9 mouse cellular contexts compared by ENCODE assay signal in genomic region chr19:27066449-27067181, GRCm38 (mm10).
A peak's percentile ranks its signal among the peaks of the same experiment; 100 is the strongest.
DNase-seq lines count a peak whose midpoint lies in the region; ATAC-seq lines count a peak whose summit lies in the region.
"Had no signal": no experiment of that assay in that cellular context is flagged by ENCODE, and none has a peak within 500 bp of the region (broad histone marks: within the 10 kb centered on the region; RNA-seq: fewer than 3 reads in every experiment).

No protein-coding gene starts in this region.

- peak overlapping the region; percentile 41 for H3K4me2 ChIP-seq in embryonic facial prominence, embryonic 13.5 days
- H3K4me2 ChIP-seq in neural tube, embryonic 11.5 days (ENCODE audit: low read depth), result no peak overlapping the region

- no peak overlapping the region for H3K4me3 ChIP-seq in embryonic facial prominence, embryonic 13.5 days
- no peak overlapping the region for H3K4me3 ChIP-seq in embryonic facial prominence, embryonic 10.5 days
- H3K4me3 ChIP-seq in neural tube, embryonic 11.5 days (ENCODE audit: low read depth, low read length), result no peak overlapping the region

- no peak for DNase-seq in embryonic facial prominence, embryonic 10.5 days (ENCODE audit: low spot score)
- DNase-seq in neural tube, embryonic 11.5 days (ENCODE audit: low spot score), result peak; percentile 16
- DNase-seq in neural tube, embryonic 10.5 days (ENCODE audit: extremely low spot score, low spot score), result no peak
- peak; percentile 77 for DNase-seq in heart, postnatal 4 days
- peak; percentile 91 to 93 for DNase-seq in left cerebral cortex, postnatal 14 days (ENCODE audit: low spot score in 2 of 2)
- DNase-seq in retina, postnatal 1 day, result peak; percentile 83
- no peak for DNase-seq in thymus, postnatal 0 days (ENCODE audit: low spot score)

- no peaks in the 10 kb centered on the region for H3K27me3 ChIP-seq in embryonic facial prominence, embryonic 13.5 days
- H3K27me3 ChIP-seq in embryonic facial prominence, embryonic 10.5 days (replicated peaks; ENCODE audit: low read depth, poor library complexity, severe bottlenecking), result no peaks in the 10 kb centered on the region
- no peaks in the 10 kb centered on the region for H3K27me3 ChIP-seq in neural tube, embryonic 11.5 days (ENCODE audit: control insufficient read depth, insufficient read depth, low read length)

- peak overlapping the region; percentile 66 for H3K27ac ChIP-seq in embryonic facial prominence, embryonic 13.5 days
- H3K27ac ChIP-seq in embryonic facial prominence, embryonic 10.5 days (replicated peaks), result no peak overlapping the region
- H3K27ac ChIP-seq in neural tube, embryonic 11.5 days (ENCODE audit: low read depth, low read length), result no peak overlapping the region
- H3K27ac ChIP-seq: macrophage had no signal

- H3K9me3 ChIP-seq in embryonic facial prominence, embryonic 13.5 days, result no peaks in the 10 kb centered on the region
- H3K9me3 ChIP-seq in embryonic facial prominence, embryonic 10.5 days, result no peaks in the 10 kb centered on the region
- no peaks in the 10 kb centered on the region for H3K9me3 ChIP-seq in neural tube, embryonic 11.5 days (ENCODE audit: control insufficient read depth, low read length)

- H3K4me1 ChIP-seq in embryonic facial prominence, embryonic 13.5 days, result peaks cover 15% of the 10 kb centered on the region
- H3K4me1 ChIP-seq in embryonic facial prominence, embryonic 10.5 days, result peaks cover 6% of the 10 kb centered on the region; the same call in 1 of the 2 replicates
- H3K4me1 ChIP-seq in neural tube, embryonic 11.5 days (ENCODE audit: control insufficient read depth, insufficient read depth, low read length), result no peaks in the 10 kb centered on the region

- 46% methylated on average over 12 of the region's 12 CpGs for WGBS in embryonic facial prominence, embryonic 13.5 days
- WGBS in embryonic facial prominence, embryonic 10.5 days, result 83% methylated on average over 12 of the region's 12 CpGs
- 59% methylated on average over 12 of the region's 12 CpGs for WGBS in neural tube, embryonic 11.5 days

- ATAC-seq in embryonic facial prominence, embryonic 13.5 days (ENCODE audit: insufficient number of reproducible peaks, insufficient read depth, low FRiP score, low TSS enrichment, low read depth), result 0 out of 2 replicates have a peak, but pooled peaks have one; percentile 59
- peak; percentile 68; the same call in 1 of the 2 replicates for ATAC-seq in neural tube, embryonic 11.5 days (ENCODE audit: insufficient read depth, low FRiP score, low TSS enrichment)

- H3K9ac ChIP-seq in embryonic facial prominence, embryonic 13.5 days, result no peak overlapping the region
- H3K9ac ChIP-seq in neural tube, embryonic 11.5 days (ENCODE audit: low read length), result no peak overlapping the region

- intact Hi-C loops in left cerebral cortex, postnatal 14 days (cut with DNase I), result no loop called here

- H3K36me3 ChIP-seq in embryonic facial prominence, embryonic 13.5 days, result no peaks in the 10 kb centered on the region
- no peaks in the 10 kb centered on the region for H3K36me3 ChIP-seq in embryonic facial prominence, embryonic 10.5 days (replicated peaks)
- H3K36me3 ChIP-seq in neural tube, embryonic 11.5 days (ENCODE audit: control insufficient read depth, insufficient read depth, low read length), result no peaks in the 10 kb centered on the region

Comparison
In these comparisons a context has a peak if more than half of its experiments do, and no peak if none do; other contexts are left out.
1. DNase-seq: peak in neural tube, embryonic 11.5 days (single experiment), heart, postnatal 4 days (single experiment), left cerebral cortex, postnatal 14 days (2 of 2) and retina, postnatal 1 day (single experiment); none in embryonic facial prominence, embryonic 10.5 days (single experiment), neural tube, embryonic 10.5 days (single experiment) and thymus, postnatal 0 days (single experiment).